Comparison of ENCODE assay signal across 9 mouse cellular contexts in genomic region chr2:30606621-30607052, GRCm38 (mm10). TPM values are rescaled to one million over a fixed set of nuclear protein-coding genes. Genes with fewer than 3 reads are reported as not detected.
A peak's percentile ranks its signal among the peaks of the same experiment; 100 is the strongest.
DNase-seq lines count a peak whose midpoint lies in the region; ATAC-seq lines count a peak whose summit lies in the region.
"Had no signal": no experiment of that assay in that cellular context is flagged by ENCODE, and none has a peak within 500 bp of the region (broad histone marks: within the 10 kb centered on the region; RNA-seq: fewer than 3 reads in every experiment).

No protein-coding gene starts in this region.

- H3K4me2 ChIP-seq in lung, embryonic 15.5 days: peak overlapping the region; percentile 11
- H3K4me2 ChIP-seq in hindbrain, embryonic 11.5 days (replicated peaks; ENCODE audit: low read depth, low read length): peak overlapping the region; percentile 26
- H3K4me2 ChIP-seq in stomach, embryonic 15.5 days: peak overlapping the region; percentile 21

- H3K4me1 ChIP-seq in lung, embryonic 15.5 days: peaks cover 45% of the 10 kb centered on the region
- peaks cover 34% of the 10 kb centered on the region for H3K4me1 ChIP-seq in hindbrain, embryonic 11.5 days (replicated peaks; ENCODE audit: control insufficient read depth, insufficient read depth, low read length)
- H3K4me1 ChIP-seq in limb, embryonic 10.5 days: peaks cover 62% of the 10 kb centered on the region
- peaks cover 49% of the 10 kb centered on the region for H3K4me1 ChIP-seq in stomach, embryonic 15.5 days

- H3K4me3 ChIP-seq in lung, embryonic 15.5 days: no peak overlapping the region
- no peak overlapping the region for H3K4me3 ChIP-seq in hindbrain, embryonic 11.5 days (ENCODE audit: low read depth, low read length)
- H3K4me3 ChIP-seq in limb, embryonic 10.5 days: peak overlapping the region; percentile 24
- H3K4me3 ChIP-seq in stomach, embryonic 15.5 days (replicated peaks): no peak overlapping the region

- no peak for DNase-seq in lung, postnatal 36 days
- peak; percentile 70 for DNase-seq in hindbrain, embryonic 11.5 days (ENCODE audit: low spot score)
- DNase-seq in limb, embryonic 10.5 days (ENCODE audit: low spot score): peak; percentile 50
- no peak for DNase-seq in layer of hippocampus, adult 9-11 months
- DNase-seq in urinary bladder, postnatal 25 days (ENCODE audit: low spot score): no peak
- DNase-seq in thymus, adult 18-20 months: no peak

- no peaks in the 10 kb centered on the region for H3K27me3 ChIP-seq in lung, embryonic 15.5 days
- H3K27me3 ChIP-seq in hindbrain, embryonic 11.5 days (ENCODE audit: control insufficient read depth, insufficient read depth, low read length): no peaks in the 10 kb centered on the region
- H3K27me3 ChIP-seq in limb, embryonic 10.5 days (ENCODE audit: low read depth, poor library complexity, severe bottlenecking): no peaks in the 10 kb centered on the region
- H3K27me3 ChIP-seq in stomach, embryonic 15.5 days (replicated peaks): no peaks in the 10 kb centered on the region

- no peaks in the 10 kb centered on the region for H3K9me3 ChIP-seq in lung, embryonic 15.5 days
- no peaks in the 10 kb centered on the region for H3K9me3 ChIP-seq in hindbrain, embryonic 11.5 days (ENCODE audit: control insufficient read depth, low read length)
- no peaks in the 10 kb centered on the region for H3K9me3 ChIP-seq in limb, embryonic 10.5 days (replicated peaks)
- H3K9me3 ChIP-seq in stomach, embryonic 15.5 days: no peaks in the 10 kb centered on the region

- H3K36me3 ChIP-seq in lung, embryonic 15.5 days: no peaks in the 10 kb centered on the region
- H3K36me3 ChIP-seq in hindbrain, embryonic 11.5 days (ENCODE audit: control insufficient read depth, insufficient read depth, low read length): no peaks in the 10 kb centered on the region
- H3K36me3 ChIP-seq in limb, embryonic 10.5 days: no peaks in the 10 kb centered on the region
- H3K36me3 ChIP-seq in stomach, embryonic 15.5 days: no peaks in the 10 kb centered on the region

- peak overlapping the region; percentile 92 for H3K27ac ChIP-seq in lung, embryonic 15.5 days
- H3K27ac ChIP-seq in hindbrain, embryonic 11.5 days (ENCODE audit: low read depth, low read length): peak overlapping the region; percentile 82
- H3K27ac ChIP-seq in limb, embryonic 10.5 days: peak overlapping the region; percentile 93
- H3K27ac ChIP-seq in stomach, embryonic 15.5 days: peak overlapping the region; percentile 54

- 18% methylated on average over 23 of the region's 23 CpGs for WGBS in lung, embryonic 15.5 days
- 15% methylated on average over 23 of the region's 23 CpGs for WGBS in hindbrain, embryonic 11.5 days
- 16% methylated on average over 23 of the region's 23 CpGs for WGBS in limb, embryonic 10.5 days
- 15% methylated on average over 23 of the region's 23 CpGs for WGBS in stomach, embryonic 15.5 days

- no peak for ATAC-seq in lung, embryonic 15.5 days (ENCODE audit: borderline replicate concordance, extremely low read depth, low FRiP score, low TSS enrichment)
- peak; percentile 65 for ATAC-seq in hindbrain, embryonic 11.5 days (ENCODE audit: low FRiP score)
- no peak for ATAC-seq in stomach, embryonic 15.5 days (ENCODE audit: insufficient read depth, low FRiP score, low read depth)

- no peak overlapping the region for H3K9ac ChIP-seq in lung, embryonic 15.5 days
- H3K9ac ChIP-seq in hindbrain, embryonic 11.5 days (ENCODE audit: low read depth, low read length): peak overlapping the region; percentile 17
- no peak overlapping the region for H3K9ac ChIP-seq in stomach, embryonic 15.5 days

RNA-seq across cellular contexts. Expression of gene Cstad, which starts 11.8 kb away (rescaled TPM):
- polyA plus RNA-seq in lung, embryonic 15.5 days (2015; fragmentation: Nextera tagmentation; extraction: Ambion mirVana): 0.68 and 1.0 TPM in 2 replicates
- polyA plus RNA-seq in hindbrain, embryonic 11.5 days (2014; fragmentation: Nextera tagmentation; extraction: Ambion mirVana): 0.18 and 0.57 TPM in 2 replicates
- 0.55 and 0.95 TPM in 2 replicates for polyA plus RNA-seq in limb, embryonic 10.5 days (2016; fragmentation: Nextera tagmentation; extraction: Ambion mirVana)
- 0.71 and 0.72 TPM in 2 replicates for polyA plus RNA-seq in stomach, embryonic 15.5 days (2015; fragmentation: Nextera tagmentation; extraction: Ambion mirVana)
- polyA plus RNA-seq: liver, adult 2 months had no signal

Comparison
In these comparisons a context has a peak if more than half of its experiments do, and no peak if none do; other contexts are left out.
1. DNase-seq: peak in hindbrain, embryonic 11.5 days (single experiment) and limb, embryonic 10.5 days (single experiment); none in lung, postnatal 36 days (single experiment), layer of hippocampus, adult 9-11 months (single experiment), urinary bladder, postnatal 25 days (single experiment) and thymus, adult 18-20 months (0 of 2).
2. Peak in every context shown above with its lines, with median percentiles within 50 percentile points of each other: H3K27ac ChIP-seq and H3K4me2 ChIP-seq.